Mouse (Mus musculus) brain, adult 2 months (tissue): Measurements from ENCODE around the gene H2-M5.
A peak's percentile ranks its signal among the peaks of the same experiment; 100 is the strongest.

Source experiments
- DNase-seq: peaks from one replicate; pipeline ENCODE4 v3.0.0; 2011; ENCODE audit warnings: low read depth, low spot score

H2-M5 gene

GRCm38 (mm10) chr17:36949265-36949664 lies 40.1 kb downstream of the H2-M5 start:
- no peak for DNase-seq

- no peak for DNase-seq
Observed at GRCm38 (mm10) chr17:36948286-36948685, 41.1 kb downstream of the H2-M5 start.

- peak; percentile 76 for DNase-seq
Observed at GRCm38 (mm10) chr17:36947051-36947819, 42.1 kb downstream of the H2-M5 start.

GRCm38 (mm10) chr17:36944121-36944775 lies 45.1 kb downstream of the H2-M5 start:
- peak; percentile 66 for DNase-seq

- DNase-seq, result no peak
Observed at GRCm38 (mm10) chr17:36943691-36944090, 45.6 kb downstream of the H2-M5 start.

- peak; percentile 55 for DNase-seq
Observed at GRCm38 (mm10) chr17:36942791-36943471, 46.4 kb downstream of the H2-M5 start, which contains the start of gene Rnf39. TSS of gene Rnf39 (plus strand) at chr17:36942918.

GRCm38 (mm10) chr17:36942391-36942790 lies 46.9 kb downstream of the H2-M5 start:
- peak; percentile 93 for DNase-seq

- DNase-seq, result no peak
Observed at GRCm38 (mm10) chr17:36938056-36938455, 51.3 kb downstream of the H2-M5 start.
